Mouse (Mus musculus): ENCODE measurements around the gene Homer2. TPM values are rescaled to one million over a fixed set of nuclear protein-coding genes. Genes with fewer than 3 reads are reported as not detected.

The Homer2 gene
- total RNA-seq, 2 experiments from 2014 or later = 0.04 to 0.42 TPM

GRCm38 (mm10) chr7:81595056-81595455 lies 112.3 kb downstream of the Homer2 start:
- no peak for ATAC-seq (ENCODE audit: poor library complexity, severe bottlenecking)

GRCm38 (mm10) chr7:81593387-81593786 lies 113.9 kb downstream of the Homer2 start:
- ATAC-seq (ENCODE audit: poor library complexity, severe bottlenecking) = no peak

- ATAC-seq (ENCODE audit: poor library complexity, severe bottlenecking) = no peak
These were observed 114.6 kb downstream of the Homer2 start for GRCm38 (mm10) chr7:81592686-81593085.

GRCm38 (mm10) chr7:81587238-81587637 lies 120.1 kb downstream of the Homer2 start:
- ATAC-seq (ENCODE audit: poor library complexity, severe bottlenecking) = no peak

GRCm38 (mm10) chr7:81585326-81585725 lies 122.0 kb downstream of the Homer2 start:
- ATAC-seq (ENCODE audit: poor library complexity, severe bottlenecking) = no peak

- ATAC-seq (ENCODE audit: poor library complexity, severe bottlenecking) = no peak
These were observed 123.8 kb downstream of the Homer2 start for GRCm38 (mm10) chr7:81583512-81583911.

GRCm38 (mm10) chr7:81579312-81579711 lies 128.0 kb downstream of the Homer2 start:
- no peak for ATAC-seq (ENCODE audit: poor library complexity, severe bottlenecking)

- no peak for ATAC-seq (ENCODE audit: poor library complexity, severe bottlenecking)
These were observed 128.9 kb downstream of the Homer2 start for GRCm38 (mm10) chr7:81578413-81578812.

GRCm38 (mm10) chr7:81577872-81578271 lies 129.5 kb downstream of the Homer2 start:
- ATAC-seq (ENCODE audit: poor library complexity, severe bottlenecking) = peak; percentile 57

GRCm38 (mm10) chr7:81575606-81576005 lies 131.7 kb downstream of the Homer2 start:
- no peak for ATAC-seq (ENCODE audit: poor library complexity, severe bottlenecking)

GRCm38 (mm10) chr7:81573821-81574220 lies 133.5 kb downstream of the Homer2 start:
- ATAC-seq (ENCODE audit: poor library complexity, severe bottlenecking) = no peak

GRCm38 (mm10) chr7:81573397-81573796 lies 133.9 kb downstream of the Homer2 start:
- no peak for ATAC-seq (ENCODE audit: poor library complexity, severe bottlenecking)

GRCm38 (mm10) chr7:81572610-81573268 lies 134.6 kb downstream of the Homer2 start:
- ATAC-seq (ENCODE audit: poor library complexity, severe bottlenecking) = no peak

GRCm38 (mm10) chr7:81571941-81572441 lies 135.3 kb downstream of the Homer2 start:
- no peak for ATAC-seq (ENCODE audit: poor library complexity, severe bottlenecking)

- peak; percentile 94 for ATAC-seq (ENCODE audit: poor library complexity, severe bottlenecking)
These were observed 136.0 kb downstream of the Homer2 start, which contains the start of gene Whamm for GRCm38 (mm10) chr7:81571108-81571940. Gene Whamm (plus strand): TSS chr7:81571266.

- peak; percentile 23 for ATAC-seq (ENCODE audit: poor library complexity, severe bottlenecking)
These were observed 136.6 kb downstream of the Homer2 start for GRCm38 (mm10) chr7:81570752-81571107.

GRCm38 (mm10) chr7:81570271-81570670 lies 137.1 kb downstream of the Homer2 start:
- no peak for ATAC-seq (ENCODE audit: poor library complexity, severe bottlenecking)

GRCm38 (mm10) chr7:81569851-81570250 lies 137.5 kb downstream of the Homer2 start:
- no peak for ATAC-seq (ENCODE audit: poor library complexity, severe bottlenecking)

- no peak for ATAC-seq (ENCODE audit: poor library complexity, severe bottlenecking)
These were observed 139.9 kb downstream of the Homer2 start for GRCm38 (mm10) chr7:81567396-81567795.

GRCm38 (mm10) chr7:81566892-81567291 lies 140.4 kb downstream of the Homer2 start, which contains the start of gene Fsd2:
Gene Fsd2 (minus strand): TSS chr7:81566944.
- ATAC-seq (ENCODE audit: poor library complexity, severe bottlenecking) = no peak

GRCm38 (mm10) chr7:81566332-81566731 lies 141.0 kb downstream of the Homer2 start:
- ATAC-seq (ENCODE audit: poor library complexity, severe bottlenecking) = no peak
